Mouse (Mus musculus) thymus, postnatal 4 days (tissue): ENCODE results near the gene Slc46a1.

Source experiments
- DNase-seq: peaks from one replicate; pipeline ENCODE4 v3.0.0; 2021

The Slc46a1 gene

GRCm38 (mm10) chr11:78505430-78505829 is 39.9 kb downstream of the Slc46a1 start:
- DNase-seq: no peak

- DNase-seq: peak; percentile 63
Measured at GRCm38 (mm10) chr11:78509148-78509547, 43.7 kb downstream of the Slc46a1 start.

DNA sequence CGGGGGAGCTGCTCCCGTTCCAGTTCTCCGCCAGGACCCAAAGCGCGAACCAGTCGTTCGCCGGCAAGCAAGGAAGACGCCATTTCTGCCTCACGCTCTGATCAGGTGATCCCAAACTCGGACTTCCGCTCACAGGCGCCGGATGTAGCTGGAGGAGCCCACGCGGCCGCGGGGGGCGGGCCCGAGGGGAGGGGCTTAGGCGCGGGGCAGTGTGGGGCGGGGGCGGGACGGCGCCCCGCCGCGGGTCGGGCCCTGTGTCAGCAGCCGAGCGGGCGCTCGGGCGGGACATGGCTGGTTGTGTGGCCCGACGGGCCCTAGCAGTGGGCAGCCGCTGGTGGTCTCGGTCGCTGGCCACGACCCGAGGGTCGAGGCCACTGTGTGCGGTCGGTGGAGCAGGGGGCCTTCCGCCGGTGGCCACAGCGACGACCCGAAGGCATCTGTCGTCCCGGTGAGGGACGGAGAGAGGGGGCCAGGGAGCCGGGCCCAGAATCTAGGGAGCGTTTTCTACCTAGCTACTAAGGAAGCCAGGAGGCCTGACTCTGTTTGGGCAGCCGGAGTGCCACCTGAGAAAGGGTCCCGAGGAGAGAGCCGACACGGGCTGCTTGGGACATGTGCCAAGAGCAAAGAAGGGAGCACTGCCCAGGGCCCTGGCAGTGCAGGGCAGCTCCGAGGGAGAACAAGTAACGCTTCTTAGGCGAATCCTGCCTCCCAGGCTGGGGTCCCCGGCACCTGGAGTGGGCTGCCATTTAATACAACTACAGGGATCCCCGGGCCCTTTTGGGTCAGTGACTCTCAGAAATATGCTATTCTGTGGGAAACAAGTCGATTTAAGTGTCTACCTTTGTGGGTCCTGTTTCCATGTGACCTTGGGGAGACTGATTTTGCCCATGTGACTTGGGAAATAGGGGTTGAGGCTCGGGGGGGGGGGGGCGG is 46.8 kb downstream of the Slc46a1 start, which contains the start of the genes Tmem199 and Poldip2:
Gene Tmem199, minus strand, starts transcription at position 148 of the 933 bp plus-strand sequence.
Gene Poldip2, plus strand, starts transcription at position 169 of the 933 bp plus-strand sequence.
- DNase-seq: peak; percentile 94

DNA sequence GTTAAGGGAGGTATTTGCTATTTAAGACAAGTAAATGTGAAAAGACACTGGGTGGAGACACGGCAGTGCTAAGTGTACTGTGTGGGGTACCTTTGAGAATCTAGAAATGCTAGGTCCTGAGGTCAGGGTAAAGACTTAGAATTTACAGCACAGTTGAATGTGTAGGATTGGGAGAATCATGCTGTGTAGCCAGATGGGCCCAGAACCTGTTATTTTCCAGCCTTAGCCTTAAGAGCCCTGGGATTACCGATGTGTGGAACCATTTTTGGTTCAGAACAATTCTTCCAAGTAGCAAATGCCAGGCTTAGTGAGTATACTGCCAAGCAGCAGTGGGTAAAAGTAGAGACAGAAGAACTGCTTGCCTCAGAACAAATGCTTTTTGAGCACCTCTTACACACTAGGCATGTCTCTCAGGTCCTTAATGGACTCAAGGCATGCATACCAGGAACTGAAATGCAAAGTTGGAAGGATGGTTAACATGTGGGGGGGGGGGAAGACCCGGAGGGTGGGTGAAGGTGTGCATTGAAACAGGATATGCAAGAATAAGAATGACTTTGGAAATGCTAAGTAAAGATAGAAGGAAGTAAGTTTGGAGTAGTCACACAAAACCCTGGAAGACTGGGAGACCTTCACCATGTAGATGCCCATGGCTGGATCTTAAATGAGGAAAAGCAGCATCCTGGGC is 47.8 kb downstream of the Slc46a1 start:
- DNase-seq: no peak

- DNase-seq: peak; percentile 33
Measured at GRCm38 (mm10) chr11:78515549-78516325, 50.2 kb downstream of the Slc46a1 start.

GRCm38 (mm10) chr11:78518931-78519330 is 53.4 kb downstream of the Slc46a1 start:
- no peak for DNase-seq
